Mouse (Mus musculus): ENCODE results near the gene Olfr47. TPM values are rescaled to one million over a fixed set of nuclear protein-coding genes. Genes with fewer than 3 reads are reported as not detected.
A peak's percentile ranks its signal among the peaks of the same experiment; 100 is the strongest.
"Not testable (repeated sequence)": the region's sequence is repeated elsewhere in the genome, so short reads cannot be mapped to it uniquely, and the experiment has no call there.

Olfr47 gene
- not detected in 2 replicates for polyA plus RNA-seq (2014; fragmentation: Nextera tagmentation; extraction: Ambion mirVana)

- ATAC-seq (ENCODE audit: low FRiP score); H3K27me3 ChIP-seq (ENCODE audit: control insufficient read depth, insufficient read depth, low read length); H3K27ac ChIP-seq (ENCODE audit: low read depth, low read length); H3K4me2 ChIP-seq (replicated peaks; ENCODE audit: low read depth, low read length); H3K4me1 ChIP-seq (replicated peaks; ENCODE audit: control insufficient read depth, insufficient read depth, low read length); H3K9ac ChIP-seq (ENCODE audit: low read depth, low read length); H3K4me3 ChIP-seq (ENCODE audit: low read depth, low read length); DNase-seq (ENCODE audit: low spot score); H3K36me3 ChIP-seq (ENCODE audit: control insufficient read depth, insufficient read depth, low read length); H3K9me3 ChIP-seq (ENCODE audit: control insufficient read depth, low read length): not testable (repeated sequence)
- WGBS, result 85% methylated on average over 1 of the region's 1 CpGs
Observed at GRCm38 (mm10) chr6:43231255-43231654, at the start of gene Olfr47. Gene Olfr47 (plus strand): TSS chr6:43231529.

GRCm38 (mm10) chr6:43190986-43191385 lies 40.3 kb upstream of the Olfr47 start:
- Histone ChIP-seq H3K9me3 (ENCODE audit: control insufficient read depth, low read length) (no peaks in the 10 kb centered on the region), H3K27me3 (ENCODE audit: control insufficient read depth, insufficient read depth, low read length) (no peaks in the 10 kb centered on the region), H3K9ac (ENCODE audit: low read depth, low read length) (no peak overlapping the region), H3K4me3 (ENCODE audit: low read depth, low read length) (no peak overlapping the region), H3K4me2 (replicated peaks; ENCODE audit: low read depth, low read length) (no peak overlapping the region), H3K36me3 (ENCODE audit: control insufficient read depth, insufficient read depth, low read length) (no peaks in the 10 kb centered on the region), H3K27ac (ENCODE audit: low read depth, low read length) (no peak overlapping the region), H3K4me1 (replicated peaks; ENCODE audit: control insufficient read depth, insufficient read depth, low read length) (no peaks in the 10 kb centered on the region)
- DNase-seq (ENCODE audit: low spot score), result no peak
- no peak for ATAC-seq (ENCODE audit: low FRiP score)
- 89% methylated on average over 3 of the region's 3 CpGs for WGBS

DNA sequence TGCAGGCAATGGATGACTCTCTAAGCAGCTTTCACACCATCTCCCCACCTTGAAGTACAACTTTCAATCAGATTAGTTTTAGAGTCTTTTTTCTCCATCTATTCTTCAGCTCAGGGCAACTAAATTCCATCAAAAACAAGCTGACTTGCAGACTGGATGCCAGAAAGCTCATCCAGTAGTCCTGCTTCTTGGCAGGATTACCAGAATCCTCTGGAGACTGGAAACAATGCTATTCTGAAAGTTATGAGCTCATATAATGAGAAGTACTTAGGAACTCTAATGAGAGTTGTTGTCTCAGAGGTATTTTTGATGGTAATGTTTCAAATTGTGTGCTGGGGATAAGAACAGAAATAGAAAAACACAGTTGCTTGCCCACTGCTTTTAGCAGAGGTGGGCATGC lies 34.5 kb upstream of the Olfr47 start, which contains the start of gene Olfr435:
Gene Olfr435 (plus strand): TSS at position 366 of the 400 bp plus-strand sequence.
- H3K4me1 ChIP-seq (replicated peaks; ENCODE audit: control insufficient read depth, insufficient read depth, low read length), result no peaks in the 10 kb centered on the region
- ATAC-seq (ENCODE audit: low FRiP score) (no peak), DNase-seq (ENCODE audit: low spot score) (no peak)
- H3K9ac ChIP-seq (ENCODE audit: low read depth, low read length), result no peak within 1 kb of the TSS
- H3K9me3 ChIP-seq (ENCODE audit: control insufficient read depth, low read length), result no peaks in the 10 kb centered on the region
- H3K27ac ChIP-seq (ENCODE audit: low read depth, low read length), result no peak within 1 kb of the TSS
- H3K4me3 ChIP-seq (ENCODE audit: low read depth, low read length), result no peak within 1 kb of the TSS
- H3K4me2 ChIP-seq (replicated peaks; ENCODE audit: low read depth, low read length), result no peak within 1 kb of the TSS
- no peaks in the 10 kb centered on the region for H3K36me3 ChIP-seq (ENCODE audit: control insufficient read depth, insufficient read depth, low read length)
- H3K27me3 ChIP-seq (ENCODE audit: control insufficient read depth, insufficient read depth, low read length), result no peaks in the 10 kb centered on the region

DNA sequence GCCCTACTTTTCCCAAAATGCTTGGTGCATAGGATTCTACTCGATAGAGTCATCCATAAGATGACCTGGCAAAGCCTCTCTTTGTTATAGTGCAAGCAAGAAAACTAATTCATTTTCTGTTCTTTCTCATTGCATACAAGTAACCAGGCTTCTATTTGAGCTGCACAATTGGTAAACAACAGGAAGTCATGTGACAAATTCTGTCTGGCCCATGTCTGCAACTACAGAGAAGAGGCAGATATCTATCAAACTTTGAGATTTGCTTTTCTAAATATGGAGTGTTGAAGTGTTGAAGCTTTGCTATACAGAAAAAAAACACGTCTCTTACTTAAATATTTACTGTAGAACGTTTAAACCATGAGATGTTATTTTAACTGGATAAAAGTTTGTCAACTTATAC lies 33.2 kb upstream of the Olfr47 start:
- no peaks in the 10 kb centered on the region for H3K4me1 ChIP-seq (replicated peaks; ENCODE audit: control insufficient read depth, insufficient read depth, low read length)
- ATAC-seq (ENCODE audit: low FRiP score) (no peak), DNase-seq (ENCODE audit: low spot score) (no peak)
- no peaks in the 10 kb centered on the region for H3K27me3 ChIP-seq (ENCODE audit: control insufficient read depth, insufficient read depth, low read length)
- no peak overlapping the region for H3K4me2 ChIP-seq (replicated peaks; ENCODE audit: low read depth, low read length)
- H3K4me3 ChIP-seq (ENCODE audit: low read depth, low read length), result no peak overlapping the region
- 83% methylated on average over 3 of the region's 3 CpGs for WGBS
- H3K36me3 ChIP-seq (ENCODE audit: control insufficient read depth, insufficient read depth, low read length), result no peaks in the 10 kb centered on the region
- no peak overlapping the region for H3K9ac ChIP-seq (ENCODE audit: low read depth, low read length)
- no peak overlapping the region for H3K27ac ChIP-seq (ENCODE audit: low read depth, low read length)
- H3K9me3 ChIP-seq (ENCODE audit: control insufficient read depth, low read length), result no peaks in the 10 kb centered on the region

DNA sequence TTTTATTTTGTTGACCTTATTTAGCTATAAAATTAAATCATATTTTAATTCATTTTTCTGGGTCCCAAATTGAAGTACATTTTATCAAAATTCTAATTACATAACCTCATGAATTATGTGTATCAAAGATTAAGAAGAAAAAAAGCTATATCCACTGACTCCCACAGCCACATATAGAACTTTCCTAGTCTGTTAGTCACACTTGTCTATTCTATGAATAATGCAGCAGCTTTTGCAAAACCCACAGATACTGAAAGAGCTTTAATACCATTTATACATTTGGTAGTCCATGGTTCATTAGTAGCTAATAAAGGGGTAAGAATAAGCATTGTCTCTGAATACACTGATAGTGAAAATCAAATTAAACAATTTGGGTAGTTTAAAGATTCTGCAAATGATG lies 28.5 kb upstream of the Olfr47 start:
- H3K27ac ChIP-seq (ENCODE audit: low read depth, low read length), result no peak overlapping the region
- no peaks in the 10 kb centered on the region for H3K27me3 ChIP-seq (ENCODE audit: control insufficient read depth, insufficient read depth, low read length)

GRCm38 (mm10) chr6:43205355-43205754 lies 26.0 kb upstream of the Olfr47 start:
- 34% methylated on average over 2 of the region's 2 CpGs for WGBS
- Histone ChIP-seq H3K36me3 (ENCODE audit: control insufficient read depth, insufficient read depth, low read length) (no peaks in the 10 kb centered on the region), H3K4me2 (replicated peaks; ENCODE audit: low read depth, low read length) (no peak overlapping the region), H3K4me3 (ENCODE audit: low read depth, low read length) (no peak overlapping the region), H3K9ac (ENCODE audit: low read depth, low read length) (no peak overlapping the region), H3K27me3 (ENCODE audit: control insufficient read depth, insufficient read depth, low read length) (no peaks in the 10 kb centered on the region), H3K9me3 (ENCODE audit: control insufficient read depth, low read length) (no peaks in the 10 kb centered on the region), H3K27ac (ENCODE audit: low read depth, low read length) (no peak overlapping the region), H3K4me1 (replicated peaks; ENCODE audit: control insufficient read depth, insufficient read depth, low read length) (no peaks in the 10 kb centered on the region)
- 0 out of 2 replicates have a peak, but pooled peaks have one; percentile 17 for ATAC-seq (ENCODE audit: low FRiP score)
- no peak for DNase-seq (ENCODE audit: low spot score)

More for the DNA sequence above, 28.5 kb upstream of the Olfr47 start:
- Histone ChIP-seq H3K4me3 (ENCODE audit: low read depth, low read length) (no peak overlapping the region), H3K4me1 (replicated peaks; ENCODE audit: control insufficient read depth, insufficient read depth, low read length) (no peaks in the 10 kb centered on the region), H3K9me3 (ENCODE audit: control insufficient read depth, low read length) (no peaks in the 10 kb centered on the region), H3K9ac (ENCODE audit: low read depth, low read length) (no peak overlapping the region), H3K36me3 (ENCODE audit: control insufficient read depth, insufficient read depth, low read length) (no peaks in the 10 kb centered on the region), H3K4me2 (replicated peaks; ENCODE audit: low read depth, low read length) (no peak overlapping the region)
- ATAC-seq (ENCODE audit: low FRiP score) (no peak), DNase-seq (ENCODE audit: low spot score) (no peak)

- not testable (repeated sequence) for ATAC-seq (ENCODE audit: low FRiP score)
Observed at GRCm38 (mm10) chr6:43212873-43213272, 18.5 kb upstream of the Olfr47 start, which contains the start of gene Olfr434. Gene Olfr434 (plus strand): TSS chr6:43213021.

GRCm38 (mm10) chr6:43242061-43242460 lies 10.7 kb downstream of the Olfr47 start:
- Histone ChIP-seq H3K4me3 (ENCODE audit: low read depth, low read length) (no peak overlapping the region), H3K27ac (ENCODE audit: low read depth, low read length) (no peak overlapping the region), H3K4me2 (replicated peaks; ENCODE audit: low read depth, low read length) (no peak overlapping the region), H3K27me3 (ENCODE audit: control insufficient read depth, insufficient read depth, low read length) (no peaks in the 10 kb centered on the region), H3K36me3 (ENCODE audit: control insufficient read depth, insufficient read depth, low read length) (no peaks in the 10 kb centered on the region), H3K9me3 (ENCODE audit: control insufficient read depth, low read length) (no peaks in the 10 kb centered on the region), H3K9ac (ENCODE audit: low read depth, low read length) (no peak overlapping the region), H3K4me1 (replicated peaks; ENCODE audit: control insufficient read depth, insufficient read depth, low read length) (no peaks in the 10 kb centered on the region)
- ATAC-seq (ENCODE audit: low FRiP score) (no peak), DNase-seq (ENCODE audit: low spot score) (peak; percentile 52)
- WGBS, result 19% methylated on average over 4 of the region's 4 CpGs

More at GRCm38 (mm10) chr6:43212873-43213272, 18.5 kb upstream of the Olfr47 start, which contains the start of gene Olfr434:
- not testable (repeated sequence) for H3K4me2 ChIP-seq (replicated peaks; ENCODE audit: low read depth, low read length); H3K4me3 ChIP-seq (ENCODE audit: low read depth, low read length); H3K9ac ChIP-seq (ENCODE audit: low read depth, low read length); H3K9me3 ChIP-seq (ENCODE audit: control insufficient read depth, low read length); H3K36me3 ChIP-seq (ENCODE audit: control insufficient read depth, insufficient read depth, low read length); H3K27me3 ChIP-seq (ENCODE audit: control insufficient read depth, insufficient read depth, low read length); H3K4me1 ChIP-seq (replicated peaks; ENCODE audit: control insufficient read depth, insufficient read depth, low read length); DNase-seq (ENCODE audit: low spot score); H3K27ac ChIP-seq (ENCODE audit: low read depth, low read length)

DNA sequence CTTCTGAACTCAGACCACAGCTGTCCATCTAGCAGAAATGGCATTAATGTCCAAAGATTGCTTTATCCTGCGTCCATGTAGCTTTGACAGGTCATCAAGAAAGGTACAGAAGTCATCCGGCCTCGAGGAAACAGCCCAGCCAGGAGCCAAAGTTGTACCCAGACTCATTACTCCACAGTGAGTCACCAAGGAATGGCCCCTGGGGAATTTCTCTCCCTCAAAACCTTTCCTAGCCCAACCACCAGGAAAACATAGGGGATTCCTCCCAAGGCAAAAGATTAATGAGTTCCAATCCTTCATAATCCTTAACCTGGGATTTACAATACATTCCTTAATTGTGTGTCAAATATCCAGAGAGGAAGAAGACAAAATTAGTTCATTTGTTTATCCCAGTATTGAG lies 16.1 kb downstream of the Olfr47 start:
- Histone ChIP-seq H3K4me1 (replicated peaks; ENCODE audit: control insufficient read depth, insufficient read depth, low read length) (no peaks in the 10 kb centered on the region), H3K4me3 (ENCODE audit: low read depth, low read length) (no peak overlapping the region), H3K4me2 (replicated peaks; ENCODE audit: low read depth, low read length) (no peak overlapping the region), H3K27ac (ENCODE audit: low read depth, low read length) (no peak overlapping the region), H3K9ac (ENCODE audit: low read depth, low read length) (no peak overlapping the region), H3K27me3 (ENCODE audit: control insufficient read depth, insufficient read depth, low read length) (no peaks in the 10 kb centered on the region), H3K9me3 (ENCODE audit: control insufficient read depth, low read length) (no peaks in the 10 kb centered on the region), H3K36me3 (ENCODE audit: control insufficient read depth, insufficient read depth, low read length) (no peaks in the 10 kb centered on the region)
- no peak for DNase-seq (ENCODE audit: low spot score)
- ATAC-seq (ENCODE audit: low FRiP score), result no peak
- WGBS, result 67% methylated on average over 3 of the region's 3 CpGs

Data from hindbrain, embryonic 11.5 days (tissue).